Mouse (Mus musculus) olfactory bulb, adult 2 months (tissue): ENCODE data around the gene Tmem150a. TPM values are rescaled to one million over a fixed set of nuclear protein-coding genes. Genes with fewer than 3 reads are reported as not detected.
A peak's percentile ranks its signal among the peaks of the same experiment; 100 is the strongest.

ENCODE experiments used
- H3K27ac ChIP-seq: fragments of 200-500 bp; 2 replicates; pipeline ENCODE4 v1.5.1; 2012; ENCODE audit warnings: low read depth, low read length; ENCODE audit not compliant: insufficient read depth
- H3K4me1 ChIP-seq: fragments of 200-500 bp; 2 replicates; pipeline ENCODE4 v1.6.1; 2012; ENCODE audit warnings: low read length; ENCODE audit not compliant: control insufficient read depth, insufficient read depth
- H3K4me3 ChIP-seq: fragments of 200-500 bp; 2 replicates; pipeline ENCODE4 v1.5.1; 2012; ENCODE audit warnings: mild to moderate bottlenecking, low read depth, low read length, moderate library complexity; ENCODE audit not compliant: insufficient read depth
- CTCF ChIP-seq: fragments of 200-500 bp; IDR thresholded peaks from 2 replicates; pipeline ENCODE4 v1.5.1; 2012; ENCODE audit warnings: low read depth, mild to moderate bottlenecking, low read length, moderate library complexity; ENCODE audit not compliant: insufficient read depth
- POLR2A ChIP-seq: fragments of 200-500 bp; IDR thresholded peaks from 2 replicates; pipeline ENCODE4 v1.6.1; 2012; ENCODE audit warnings: mild to moderate bottlenecking, low read depth, low read length, moderate library complexity; ENCODE audit not compliant: insufficient read depth
- WGBS: fragments of 180-500 bp; shearing (Covaris S2); methylation state at CpG from one replicate; pipeline ENCODE4 v1.1.7; 2018; 5-methylcytosine and 5-hydroxymethylcytosine counted together
- polyA plus RNA-seq: library from polyadenylated mRNA; stranded (reverse); fragments of >200 nt; gene quantifications from 2 replicates; pipeline ENCODE4 v1.2.4, GENCODE M21; 2012; ENCODE audit warnings: low replicate concordance; ENCODE audit not compliant: missing spikeins, insufficient read depth, insufficient read length

Tmem150a gene
- polyA plus RNA-seq, 1 experiment: not detected

DNA sequence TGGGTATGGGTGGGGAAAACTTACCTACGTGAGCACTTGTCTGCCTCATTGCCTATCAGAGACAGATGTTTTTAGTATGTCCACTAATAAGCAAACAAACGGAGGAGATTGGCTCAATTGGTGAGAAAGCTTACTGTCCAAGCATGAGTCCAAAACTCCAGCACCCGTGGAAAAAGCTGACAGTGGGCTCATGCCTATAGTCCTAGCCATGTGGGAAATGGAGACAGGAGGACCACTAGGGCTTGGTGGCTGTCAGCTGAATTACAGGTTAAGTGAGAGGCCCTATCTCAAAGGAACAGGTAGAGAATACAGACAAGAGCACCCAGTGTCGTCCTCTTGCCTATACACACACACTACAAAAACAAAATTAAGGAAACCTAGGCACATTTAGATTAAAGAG is 9.0 kb upstream of the Tmem150a start:
- Histone ChIP-seq H3K27ac (no peak overlapping the region), H3K4me1 (peaks cover 7% of the 10 kb centered on the region), H3K4me3 (no peak overlapping the region)
- TF ChIP-seq CTCF (no peak), POLR2A (no peak)
- WGBS: 80% methylated on average over 4 of the region's 4 CpGs

- H3K4me1 ChIP-seq: peaks cover 7% of the 10 kb centered on the region
- TF ChIP-seq POLR2A (peak; percentile 41; the same call in 1 of the 2 replicates), CTCF (no peak)
Measured at GRCm38 (mm10) chr6:72347166-72347941, 7.9 kb upstream of the Tmem150a start, which contains the start of gene 0610030E20Rik. Gene 0610030E20Rik (plus strand): TSS chr6:72347317.

DNA sequence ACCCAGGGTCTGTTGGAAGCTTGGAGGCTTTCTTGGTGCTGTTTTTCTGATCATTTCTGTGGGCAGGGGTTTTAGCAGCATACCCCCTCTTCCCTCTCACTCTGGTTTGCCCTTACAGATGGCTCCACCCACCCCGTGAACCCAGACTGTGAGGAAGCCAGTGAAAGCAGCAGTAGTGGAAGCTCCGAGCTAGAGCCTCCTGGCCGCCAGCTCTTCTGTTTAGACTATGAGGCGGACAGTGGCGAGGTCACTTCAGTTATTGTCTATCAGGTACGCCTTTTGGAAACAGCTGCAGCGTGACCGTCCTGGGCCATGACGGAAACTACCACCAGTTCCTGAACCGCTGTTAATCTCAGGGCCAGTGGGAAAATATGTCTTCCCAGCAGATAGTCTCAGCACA is 6.8 kb upstream of the Tmem150a start:
- Histone ChIP-seq H3K4me1 (peaks cover 7% of the 10 kb centered on the region), H3K4me3 (no peak overlapping the region), H3K27ac (no peak overlapping the region)
- WGBS: 75% methylated on average over 10 of the region's 10 CpGs
- TF ChIP-seq POLR2A: no peak
- no peak for TF ChIP-seq CTCF

More at GRCm38 (mm10) chr6:72347166-72347941, 7.9 kb upstream of the Tmem150a start, which contains the start of gene 0610030E20Rik:
- H3K27ac ChIP-seq: peak within 1 kb of the TSS; percentile 60
- under 1% methylated on average over 72 of the region's 72 CpGs for WGBS
- H3K4me3 ChIP-seq: peak within 1 kb of the TSS; percentile 92

DNA sequence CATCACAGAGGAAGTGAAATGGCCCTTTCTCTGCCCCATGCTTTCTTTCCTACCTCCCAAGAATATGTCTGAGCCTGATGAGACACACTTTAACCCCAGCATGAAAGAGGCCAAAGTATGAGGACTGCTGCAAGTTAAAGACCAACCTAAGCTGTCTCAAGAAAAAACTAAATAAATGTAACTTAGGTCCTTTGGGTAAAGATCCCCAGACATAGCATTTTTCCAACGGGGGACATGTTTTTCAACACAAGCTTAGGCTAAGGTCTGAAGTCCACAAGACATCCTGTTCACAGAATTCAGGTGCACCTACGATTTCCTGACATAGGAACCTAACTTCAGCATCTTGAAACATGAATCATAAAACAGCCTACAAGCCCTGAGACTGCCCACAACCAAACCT is 5.0 kb upstream of the Tmem150a start:
- Histone ChIP-seq H3K27ac (no peak overlapping the region), H3K4me3 (no peak overlapping the region), H3K4me1 (peaks cover 10% of the 10 kb centered on the region)
- TF ChIP-seq POLR2A: no peak
- no peak for TF ChIP-seq CTCF
- WGBS: 89% methylated on average over 2 of the region's 2 CpGs

DNA sequence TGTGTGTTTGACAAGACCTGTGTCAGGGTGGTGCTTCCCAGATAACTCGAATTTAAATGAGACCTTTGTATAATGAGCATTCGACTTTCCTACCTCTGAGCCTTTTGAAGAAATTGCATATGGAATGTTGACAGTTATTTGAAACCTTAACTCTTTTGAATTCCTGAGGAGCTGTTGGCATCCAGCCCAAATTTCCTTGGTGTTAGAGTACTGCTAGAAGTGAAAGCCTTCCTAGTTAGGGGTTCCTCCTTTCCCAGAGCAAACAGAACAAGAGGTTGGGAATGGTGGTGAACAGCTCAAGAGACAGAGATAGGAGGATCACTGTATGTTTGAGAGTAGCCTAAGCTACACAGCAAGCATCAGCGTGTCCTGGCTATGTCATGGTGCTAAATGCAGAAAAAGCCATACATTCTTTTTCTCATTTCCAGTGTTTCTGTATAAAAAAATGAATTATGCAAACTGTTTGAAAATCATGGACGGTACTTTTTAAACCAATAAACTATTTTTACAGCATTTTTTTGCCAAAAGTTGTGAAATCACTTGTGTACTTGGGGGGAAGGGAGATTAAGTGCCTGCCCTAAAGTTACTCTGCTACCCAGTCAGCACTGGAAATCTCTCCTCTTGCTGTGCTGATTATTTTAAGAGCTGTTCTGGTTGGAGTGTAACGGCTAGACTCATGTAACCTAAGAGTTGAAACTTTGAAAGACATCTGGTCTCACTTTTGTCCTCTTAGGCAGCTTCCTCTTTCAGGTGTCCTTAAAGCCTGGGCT is 2.4 kb upstream of the Tmem150a start:
- TF ChIP-seq CTCF: no peak
- TF ChIP-seq POLR2A: no peak
- 69% methylated on average over 5 of the region's 5 CpGs for WGBS
- Histone ChIP-seq H3K4me3 (no peak overlapping the region), H3K27ac (no peak overlapping the region), H3K4me1 (peaks cover 18% of the 10 kb centered on the region)

- 69% methylated on average over 1 of the region's 1 CpGs for WGBS
- H3K4me1 ChIP-seq: peaks cover 11% of the 10 kb centered on the region
- TF ChIP-seq CTCF (no peak), POLR2A (no peak)
- no peak overlapping the region for H3K4me3 ChIP-seq
- H3K27ac ChIP-seq: no peak overlapping the region
Measured at GRCm38 (mm10) chr6:72354025-72354424, 1.2 kb upstream of the Tmem150a start.

DNA sequence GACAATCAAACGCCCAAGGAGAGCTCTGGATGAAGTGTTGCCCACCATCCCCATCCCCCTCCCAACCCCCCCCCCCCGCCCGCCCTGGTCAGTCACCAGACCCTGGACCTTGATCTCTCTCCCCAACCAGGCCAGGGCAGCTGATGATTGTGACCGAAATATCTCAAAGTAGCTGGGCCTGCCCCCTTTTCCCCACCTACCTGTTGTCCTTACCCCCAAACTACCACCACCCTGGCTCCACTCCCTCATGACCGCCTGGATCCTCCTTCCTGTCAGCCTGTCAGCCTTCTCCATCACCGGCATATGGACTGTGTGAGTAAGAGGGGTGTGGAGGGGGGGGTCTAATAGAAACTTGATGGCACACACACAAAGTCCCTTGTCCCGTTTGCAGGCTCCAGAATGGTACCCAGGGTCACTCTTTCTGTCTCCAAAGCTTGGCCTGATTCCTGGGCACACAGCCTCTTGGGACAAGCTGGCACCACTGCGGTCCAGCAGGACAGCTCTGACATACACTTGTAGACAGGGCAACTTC is 820 bp downstream of the Tmem150a start:
- TF ChIP-seq POLR2A: no peak
- no peak for TF ChIP-seq CTCF
- peaks cover 19% of the 10 kb centered on the region for H3K4me1 ChIP-seq
- peak overlapping the region; percentile 65 for H3K4me3 ChIP-seq
- H3K27ac ChIP-seq: no peak overlapping the region
- WGBS: 29% methylated on average over 8 of the region's 8 CpGs

DNA sequence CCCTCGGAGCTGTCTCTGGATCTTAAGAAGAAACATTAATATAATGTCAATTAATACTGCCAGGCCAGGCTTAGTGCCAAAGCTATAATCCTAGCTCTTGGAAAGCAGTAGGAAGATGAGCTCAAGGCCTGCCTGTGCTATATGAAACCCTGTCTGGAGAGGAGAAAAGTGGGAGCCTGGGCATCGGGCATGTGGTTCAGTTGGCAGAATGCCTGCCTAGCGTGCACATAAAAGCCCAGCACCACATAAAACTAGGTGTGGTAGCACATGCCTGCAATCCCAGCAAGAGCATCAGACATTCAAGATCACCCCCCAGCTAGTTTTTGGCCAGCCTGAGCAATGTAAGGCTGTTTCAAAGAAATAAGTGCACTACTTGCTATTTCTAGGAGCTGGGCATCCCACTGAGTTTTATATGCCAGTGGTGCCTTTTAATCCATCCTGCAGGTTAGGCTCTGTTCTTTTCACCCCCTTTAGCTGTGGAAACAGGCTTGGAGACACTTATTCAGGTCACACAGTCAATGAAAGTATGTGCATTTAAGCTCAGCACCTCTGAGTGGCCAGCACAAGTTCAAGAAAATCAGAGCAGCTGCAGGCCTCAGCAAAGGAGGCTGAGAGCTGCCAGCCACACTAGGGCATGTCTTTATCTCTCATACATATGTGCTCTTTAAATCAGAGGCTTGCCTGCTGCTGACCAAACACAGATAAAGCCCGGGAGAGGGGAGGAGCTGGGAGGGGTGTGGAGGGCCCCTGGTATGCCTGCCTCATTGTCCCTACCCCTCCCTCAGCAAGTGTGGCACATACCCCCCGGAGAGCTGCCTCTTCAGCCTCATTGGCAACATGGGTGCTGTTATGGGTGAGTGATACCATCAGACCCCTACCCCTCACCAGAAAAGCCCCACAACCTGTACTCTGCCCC is 2.2 kb downstream of the Tmem150a start:
- Histone ChIP-seq H3K4me1 (peaks cover 22% of the 10 kb centered on the region), H3K4me3 (no peak overlapping the region)

More for the DNA sequence above, 2.2 kb downstream of the Tmem150a start:
- WGBS: 63% methylated on average over 5 of the region's 5 CpGs
- no peak for TF ChIP-seq CTCF
- no peak for TF ChIP-seq POLR2A
- no peak overlapping the region for H3K27ac ChIP-seq
